Mouse (Mus musculus): ENCODE results near the gene Ces3a. TPM values are rescaled to one million over a fixed set of nuclear protein-coding genes. Genes with fewer than 3 reads are reported as not detected.

The Ces3a gene
- polyA plus RNA-seq, 1 experiment from 2014 or later: not detected

Other genes with a start within 250 kb of the Ces3a start
- 0.12 TPM in 1 of 2 replicates, not detected in the other for gene Ces2b, start 217.0 kb upstream of the Ces3a start, polyA plus RNA-seq (2014; fragmentation: Nextera tagmentation; extraction: Ambion mirVana)
- gene Ces2c, start 201.5 kb upstream of the Ces3a start, polyA plus RNA-seq (2014; fragmentation: Nextera tagmentation; extraction: Ambion mirVana): not detected in 2 replicates
- gene Ces2e, start 122.3 kb upstream of the Ces3a start, polyA plus RNA-seq (2014; fragmentation: Nextera tagmentation; extraction: Ambion mirVana): 0.23 TPM in 1 of 2 replicates, not detected in the other
- gene Ces2f, start 101.2 kb upstream of the Ces3a start, polyA plus RNA-seq (2014; fragmentation: Nextera tagmentation; extraction: Ambion mirVana): 0.26 TPM in 1 of 2 replicates, not detected in the other
- gene Ces2g, start 86.9 kb upstream of the Ces3a start, polyA plus RNA-seq (2014; fragmentation: Nextera tagmentation; extraction: Ambion mirVana): not detected in 2 replicates
- not detected in 2 replicates for gene Ces2h, start 47.7 kb upstream of the Ces3a start, polyA plus RNA-seq (2014; fragmentation: Nextera tagmentation; extraction: Ambion mirVana)
- not detected in 2 replicates for gene Ces3b, start 35.2 kb downstream of the Ces3a start, polyA plus RNA-seq (2014; fragmentation: Nextera tagmentation; extraction: Ambion mirVana)
- not detected in 2 replicates for gene Ces4a, start 83.2 kb downstream of the Ces3a start, polyA plus RNA-seq (2014; fragmentation: Nextera tagmentation; extraction: Ambion mirVana)
- 75.4 and 79.8 TPM in 2 replicates for gene Cbfb, start 122.1 kb downstream of the Ces3a start, polyA plus RNA-seq (2014; fragmentation: Nextera tagmentation; extraction: Ambion mirVana)
- 28.9 and 31.5 TPM in 2 replicates for gene D230025D16Rik, start 176.5 kb downstream of the Ces3a start, polyA plus RNA-seq (2014; fragmentation: Nextera tagmentation; extraction: Ambion mirVana)
- gene B3gnt9, start 206.6 kb downstream of the Ces3a start, polyA plus RNA-seq (2014; fragmentation: Nextera tagmentation; extraction: Ambion mirVana): 3.5 and 3.6 TPM in 2 replicates
- 14.9 and 18.4 TPM in 2 replicates for gene Tradd, start 216.0 kb downstream of the Ces3a start, polyA plus RNA-seq (2014; fragmentation: Nextera tagmentation; extraction: Ambion mirVana)
- 0.66 and 1.0 TPM in 2 replicates for gene Fbxl8, start 216.0 kb downstream of the Ces3a start, polyA plus RNA-seq (2014; fragmentation: Nextera tagmentation; extraction: Ambion mirVana)
- not detected in 2 replicates for gene Hsf4, start 221.2 kb downstream of the Ces3a start, polyA plus RNA-seq (2014; fragmentation: Nextera tagmentation; extraction: Ambion mirVana)
- 2.7 and 3.5 TPM in 2 replicates for gene Nol3, start 227.5 kb downstream of the Ces3a start, polyA plus RNA-seq (2014; fragmentation: Nextera tagmentation; extraction: Ambion mirVana)
- 46.1 and 50.8 TPM in 2 replicates for gene 4931428F04Rik, start 241.3 kb downstream of the Ces3a start, polyA plus RNA-seq (2014; fragmentation: Nextera tagmentation; extraction: Ambion mirVana)
- gene Exoc3l, start 247.5 kb downstream of the Ces3a start, polyA plus RNA-seq (2014; fragmentation: Nextera tagmentation; extraction: Ambion mirVana): 12.1 and 13.9 TPM in 2 replicates
- gene E2f4, start 249.1 kb downstream of the Ces3a start, polyA plus RNA-seq (2014; fragmentation: Nextera tagmentation; extraction: Ambion mirVana): 103 and 107 TPM in 2 replicates